Mouse (Mus musculus) MEL (cell line): ENCODE results near the gene Fgfr2.

Source experiments
- CHD2 ChIP-seq: IDR thresholded peaks from 2 replicates; pipeline ENCODE4 v1.6.1; 2011; ENCODE audit warnings: low read length, improper control_type of control experiment
- ETS1 ChIP-seq: IDR thresholded peaks from 2 replicates; pipeline ENCODE4 v1.6.1; 2012; ENCODE audit warnings: low read depth, mild to moderate bottlenecking, inconsistent platforms, low read length, improper control_type of control experiment, moderate library complexity
- JUND ChIP-seq: IDR thresholded peaks from 2 replicates; pipeline ENCODE4 v1.6.1; 2011; ENCODE audit warnings: low read depth, mild to moderate bottlenecking, improper control_type of control experiment, low read length
- POLR2A ChIP-seq, 2 experiments: IDR thresholded peaks; 2 replicates each; pipeline ENCODE4 v1.6.1; 2011 to 2012; ENCODE audit warnings: low read length in 2 of 2, mild to moderate bottlenecking in 2 of 2, control low read depth in 1 of 2, improper control_type of control experiment in 1 of 2, low read depth in 1 of 2, moderate library complexity in 1 of 2; ENCODE audit not compliant: control insufficient read depth in 1 of 2, insufficient read depth in 1 of 2, poor library complexity in 1 of 2
- SIN3A ChIP-seq: IDR thresholded peaks from 2 replicates; pipeline ENCODE4 v1.6.1; 2012; ENCODE audit warnings: low read length, improper control_type of control experiment, inconsistent platforms
- TAL1 ChIP-seq: IDR thresholded peaks from 2 replicates; pipeline ENCODE4 v1.6.1; 2012; ENCODE audit warnings: mild to moderate bottlenecking, inconsistent platforms, low read length, moderate library complexity, mixed read lengths
- TCF12 ChIP-seq: IDR thresholded peaks from 2 replicates; pipeline ENCODE4 v1.6.1; 2014; ENCODE audit warnings: low read depth, mild to moderate bottlenecking, inconsistent platforms, low read length, improper control_type of control experiment, moderate library complexity
- ZMIZ1 ChIP-seq: IDR thresholded peaks from 2 replicates; pipeline ENCODE4 v1.6.1; 2012; ENCODE audit warnings: low read depth, mild to moderate bottlenecking, inconsistent platforms, low read length, improper control_type of control experiment, moderate library complexity
- ZNF384 ChIP-seq: IDR thresholded peaks from 2 replicates; pipeline ENCODE4 v1.6.1; 2012; ENCODE audit warnings: low read depth, mild to moderate bottlenecking, inconsistent platforms, low read length, improper control_type of control experiment

GRCm38 (mm10) chr7:132977981-132978380 lies 145.2 kb downstream of the Fgfr2 start:
- TF ChIP-seq TAL1 (no peak), ZNF384 (no peak), CHD2 (no peak), SIN3A (no peak), JUND (no peak), POLR2A (IDR thresholded peaks at IDR 0.05; ENCODE audit: control insufficient read depth in 1 of 2, insufficient read depth in 1 of 2, low read depth in 1 of 2, low read length in 2 of 2, poor library complexity in 1 of 2) (no peak), TCF12 (no peak), ETS1 (no peak), ZMIZ1 (no peak)
